Mouse (Mus musculus): ENCODE measurements around the gene Ndufs7.

GRCm38 (mm10) chr10:80297526-80298133 is 48.7 kb downstream of the Ndufs7 start:
- no peak for TF ChIP-seq CTCF (IDR thresholded peaks at IDR 0.05; ENCODE audit: extremely low read depth, insufficient read depth, insufficient read length, insufficient replicate concordance)
- no peak for TF ChIP-seq POLR2A (IDR thresholded peaks at IDR 0.05; ENCODE audit: low read depth, low read length)

Data from spleen, adult 2 months (tissue).